Mouse (Mus musculus) urinary bladder, postnatal 10 days (tissue): ENCODE data around the gene Nxph4.

Source experiments
- DNase-seq: peaks from one replicate; pipeline ENCODE4 v3.0.0; 2022; ENCODE audit warnings: low spot score

Nxph4 gene

DNA sequence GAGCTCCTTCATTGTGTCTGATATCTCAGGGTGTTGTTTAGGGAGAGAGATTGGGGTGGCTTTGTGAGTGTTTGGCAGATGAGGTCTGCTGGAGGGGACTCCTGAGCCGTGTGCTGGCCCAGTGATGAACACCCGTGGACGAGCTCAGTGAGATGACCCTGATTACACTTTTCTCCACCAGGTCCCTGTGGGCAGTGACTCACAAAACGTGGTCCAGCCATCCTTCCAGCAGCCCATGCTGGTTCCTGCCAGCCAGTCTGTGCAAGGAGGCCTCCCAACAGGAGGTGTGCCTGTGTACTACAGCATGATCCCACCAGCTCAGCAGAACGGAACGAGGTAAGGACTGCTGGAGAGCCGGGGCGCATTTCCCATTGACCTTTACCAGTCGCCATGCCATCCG is 49.1 kb downstream of the Nxph4 start:
- no peak for DNase-seq

GRCm38 (mm10) chr10:127480833-127481813 is 53.2 kb downstream of the Nxph4 start:
- no peak for DNase-seq

DNA sequence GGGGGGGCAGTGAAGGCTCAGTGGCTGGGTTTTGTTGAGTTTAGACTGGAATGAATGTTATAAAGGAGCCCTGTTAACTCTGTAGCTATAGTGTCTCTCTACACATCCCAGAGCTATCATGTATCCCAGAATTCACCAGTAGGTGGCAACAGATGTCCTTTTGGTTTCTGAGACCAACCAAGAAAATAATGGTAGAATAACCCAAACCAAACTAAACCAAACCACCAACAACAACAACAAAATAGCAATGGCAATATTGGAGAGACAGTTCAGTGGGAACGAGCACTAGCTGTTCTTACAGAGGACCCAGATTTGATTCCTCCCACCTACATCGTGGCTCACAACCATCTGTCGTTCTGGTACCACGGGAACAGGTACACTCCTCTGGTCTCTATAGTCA is 55.2 kb downstream of the Nxph4 start:
- no peak for DNase-seq

GRCm38 (mm10) chr10:127477301-127477700 is 57.1 kb downstream of the Nxph4 start:
- no peak for DNase-seq

DNA sequence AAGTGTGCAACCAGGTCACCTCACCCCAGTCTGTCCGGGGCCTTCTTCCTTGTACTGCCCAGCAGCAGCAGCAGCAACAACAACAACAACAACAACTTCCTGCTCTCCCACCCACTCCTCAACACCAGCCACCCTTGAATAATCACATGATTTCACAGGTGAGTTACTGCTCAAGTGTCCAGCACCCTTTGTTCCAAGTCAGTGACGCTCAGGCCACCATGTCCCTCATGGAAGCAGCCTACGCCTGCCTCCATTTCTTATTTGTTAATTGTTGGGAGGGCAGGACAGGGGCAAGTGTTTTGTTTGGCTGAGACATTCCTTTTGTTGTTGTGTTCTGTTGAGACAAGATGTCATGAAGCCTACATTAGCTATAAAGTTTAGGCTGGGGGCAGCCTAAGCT is 57.8 kb downstream of the Nxph4 start:
- no peak for DNase-seq
